Mouse (Mus musculus): ENCODE results near the gene Slc2a12. TPM values are rescaled to one million over a fixed set of nuclear protein-coding genes. Genes with fewer than 3 reads are reported as not detected.

Slc2a12 gene
- polyA plus RNA-seq (2016; fragmentation: Nextera tagmentation; extraction: Ambion mirVana) = 0.44 and 1.2 TPM in 2 replicates

GRCm38 (mm10) chr10:22644853-22645491, at the start of gene Slc2a12:
Gene Slc2a12 (plus strand): TSS chr10:22645011.
- H3K4me1 ChIP-seq = peaks cover 5% of the 10 kb centered on the region; the same call in 1 of the 2 replicates
- WGBS = 4% methylated on average over 40 of the region's 40 CpGs
- DNase-seq (ENCODE audit: low spot score) = peak; percentile 80
- peak within 1 kb of the TSS; percentile 58 for H3K4me3 ChIP-seq
- no peaks in the 10 kb centered on the region for H3K27me3 ChIP-seq (ENCODE audit: low read depth, poor library complexity, severe bottlenecking)
- H3K36me3 ChIP-seq = no peaks in the 10 kb centered on the region
- H3K27ac ChIP-seq = peak within 1 kb of the TSS; percentile 81
- no peaks in the 10 kb centered on the region for H3K9me3 ChIP-seq (replicated peaks)

- Histone ChIP-seq H3K27me3 (ENCODE audit: low read depth, poor library complexity, severe bottlenecking) (no peaks in the 10 kb centered on the region), H3K4me1 (no peaks in the 10 kb centered on the region), H3K27ac (no peak overlapping the region), H3K4me3 (no peak overlapping the region), H3K36me3 (no peaks in the 10 kb centered on the region), H3K9me3 (replicated peaks) (no peaks in the 10 kb centered on the region)
- DNase-seq (ENCODE audit: low spot score) = no peak
- 97% methylated on average over 8 of the region's 8 CpGs for WGBS
Measured at GRCm38 (mm10) chr10:22598908-22599480, 45.8 kb upstream of the Slc2a12 start.

GRCm38 (mm10) chr10:22601046-22601445, 43.8 kb upstream of the Slc2a12 start:
- H3K4me1 ChIP-seq = no peaks in the 10 kb centered on the region
- WGBS = 90% methylated on average over 6 of the region's 6 CpGs
- no peak overlapping the region for H3K27ac ChIP-seq
- no peak overlapping the region for H3K4me3 ChIP-seq
- no peaks in the 10 kb centered on the region for H3K27me3 ChIP-seq (ENCODE audit: low read depth, poor library complexity, severe bottlenecking)
- no peaks in the 10 kb centered on the region for H3K9me3 ChIP-seq (replicated peaks)
- no peak for DNase-seq (ENCODE audit: low spot score)
- no peaks in the 10 kb centered on the region for H3K36me3 ChIP-seq

GRCm38 (mm10) chr10:22604801-22605200, 40.0 kb upstream of the Slc2a12 start:
- Histone ChIP-seq H3K4me3 (no peak overlapping the region), H3K36me3 (no peaks in the 10 kb centered on the region), H3K27ac (no peak overlapping the region), H3K27me3 (ENCODE audit: low read depth, poor library complexity, severe bottlenecking) (no peaks in the 10 kb centered on the region), H3K4me1 (peaks cover 16% of the 10 kb centered on the region), H3K9me3 (replicated peaks) (no peaks in the 10 kb centered on the region)
- WGBS = 80% methylated on average over 2 of the region's 2 CpGs
- DNase-seq (ENCODE audit: low spot score) = no peak

GRCm38 (mm10) chr10:22608273-22608672, 36.5 kb upstream of the Slc2a12 start:
- Histone ChIP-seq H3K27me3 (ENCODE audit: low read depth, poor library complexity, severe bottlenecking) (no peaks in the 10 kb centered on the region), H3K27ac (0 out of 2 replicates have a peak overlapping the region, but pooled peaks have one; percentile 79), H3K9me3 (replicated peaks) (no peaks in the 10 kb centered on the region), H3K4me3 (no peak overlapping the region), H3K36me3 (no peaks in the 10 kb centered on the region), H3K4me1 (peaks cover 16% of the 10 kb centered on the region)
- DNase-seq (ENCODE audit: low spot score) = no peak
- 78% methylated on average over 5 of the region's 5 CpGs for WGBS

- peak; percentile 41 for DNase-seq (ENCODE audit: low spot score)
- H3K4me3 ChIP-seq = peak overlapping the region; percentile 17; the same call in 1 of the 2 replicates
Measured at GRCm38 (mm10) chr10:22608799-22609357, 35.9 kb upstream of the Slc2a12 start.

GRCm38 (mm10) chr10:22613301-22613700, 31.5 kb upstream of the Slc2a12 start:
- Histone ChIP-seq H3K36me3 (no peaks in the 10 kb centered on the region), H3K9me3 (replicated peaks) (no peaks in the 10 kb centered on the region), H3K4me1 (peaks cover 9% of the 10 kb centered on the region), H3K27ac (no peak overlapping the region), H3K27me3 (ENCODE audit: low read depth, poor library complexity, severe bottlenecking) (no peaks in the 10 kb centered on the region), H3K4me3 (no peak overlapping the region)
- no peak for DNase-seq (ENCODE audit: low spot score)
- WGBS = 87% methylated on average over 5 of the region's 5 CpGs

More at GRCm38 (mm10) chr10:22608799-22609357, 35.9 kb upstream of the Slc2a12 start:
- H3K27me3 ChIP-seq (ENCODE audit: low read depth, poor library complexity, severe bottlenecking) = no peaks in the 10 kb centered on the region
- H3K9me3 ChIP-seq (replicated peaks) = no peaks in the 10 kb centered on the region
- no peaks in the 10 kb centered on the region for H3K36me3 ChIP-seq
- H3K27ac ChIP-seq = peak overlapping the region; percentile 79
- 8% methylated on average over 11 of the region's 11 CpGs for WGBS
- H3K4me1 ChIP-seq = peaks cover 16% of the 10 kb centered on the region

- Histone ChIP-seq H3K27ac (no peak overlapping the region), H3K4me3 (no peak overlapping the region), H3K27me3 (ENCODE audit: low read depth, poor library complexity, severe bottlenecking) (no peaks in the 10 kb centered on the region), H3K4me1 (no peaks in the 10 kb centered on the region), H3K36me3 (no peaks in the 10 kb centered on the region), H3K9me3 (replicated peaks) (no peaks in the 10 kb centered on the region)
- DNase-seq (ENCODE audit: low spot score) = no peak
- WGBS = 91% methylated on average over 8 of the region's 8 CpGs
Measured at GRCm38 (mm10) chr10:22614554-22614953, 30.3 kb upstream of the Slc2a12 start.

GRCm38 (mm10) chr10:22615309-22615708, 29.5 kb upstream of the Slc2a12 start:
- H3K36me3 ChIP-seq = no peaks in the 10 kb centered on the region
- H3K27me3 ChIP-seq (ENCODE audit: low read depth, poor library complexity, severe bottlenecking) = no peaks in the 10 kb centered on the region
- H3K27ac ChIP-seq = no peak overlapping the region; the same call in 1 of the 2 replicates
- H3K4me1 ChIP-seq = no peaks in the 10 kb centered on the region
- H3K4me3 ChIP-seq = no peak overlapping the region
- no peaks in the 10 kb centered on the region for H3K9me3 ChIP-seq (replicated peaks)
- 64% methylated on average over 10 of the region's 10 CpGs for WGBS
- DNase-seq (ENCODE audit: low spot score) = no peak

- no peak overlapping the region for H3K4me3 ChIP-seq
- 69% methylated on average over 2 of the region's 2 CpGs for WGBS
- H3K27me3 ChIP-seq (ENCODE audit: low read depth, poor library complexity, severe bottlenecking) = no peaks in the 10 kb centered on the region
- no peaks in the 10 kb centered on the region for H3K36me3 ChIP-seq
- no peaks in the 10 kb centered on the region for H3K9me3 ChIP-seq (replicated peaks)
- no peak for DNase-seq (ENCODE audit: low spot score)
- no peaks in the 10 kb centered on the region for H3K4me1 ChIP-seq
- no peak overlapping the region for H3K27ac ChIP-seq
Measured at GRCm38 (mm10) chr10:22618842-22619241, 26.0 kb upstream of the Slc2a12 start.

GRCm38 (mm10) chr10:22628832-22629231, 16.0 kb upstream of the Slc2a12 start:
- WGBS = 70% methylated on average over 1 of the region's 1 CpGs
- Histone ChIP-seq H3K27me3 (ENCODE audit: low read depth, poor library complexity, severe bottlenecking) (no peaks in the 10 kb centered on the region), H3K27ac (no peak overlapping the region), H3K4me1 (peaks cover 6% of the 10 kb centered on the region; the same call in 1 of the 2 replicates), H3K9me3 (replicated peaks) (no peaks in the 10 kb centered on the region), H3K36me3 (no peaks in the 10 kb centered on the region), H3K4me3 (no peak overlapping the region)
- no peak for DNase-seq (ENCODE audit: low spot score)

- H3K4me3 ChIP-seq = no peak overlapping the region
- H3K27me3 ChIP-seq (ENCODE audit: low read depth, poor library complexity, severe bottlenecking) = no peaks in the 10 kb centered on the region
- H3K27ac ChIP-seq = no peak overlapping the region
- DNase-seq (ENCODE audit: low spot score) = no peak
- H3K4me1 ChIP-seq = peaks cover 6% of the 10 kb centered on the region; the same call in 1 of the 2 replicates
- WGBS = 72% methylated on average over 4 of the region's 4 CpGs
- H3K36me3 ChIP-seq = no peaks in the 10 kb centered on the region
- H3K9me3 ChIP-seq (replicated peaks) = no peaks in the 10 kb centered on the region
Measured at GRCm38 (mm10) chr10:22631103-22631502, 13.7 kb upstream of the Slc2a12 start.

- Histone ChIP-seq H3K27ac (no peak overlapping the region), H3K4me1 (peaks cover 6% of the 10 kb centered on the region; the same call in 1 of the 2 replicates), H3K4me3 (no peak overlapping the region), H3K9me3 (replicated peaks) (no peaks in the 10 kb centered on the region), H3K36me3 (no peaks in the 10 kb centered on the region), H3K27me3 (ENCODE audit: low read depth, poor library complexity, severe bottlenecking) (no peaks in the 10 kb centered on the region)
- no peak for DNase-seq (ENCODE audit: low spot score)
- 90% methylated on average over 7 of the region's 7 CpGs for WGBS
Measured at GRCm38 (mm10) chr10:22631528-22631927, 13.3 kb upstream of the Slc2a12 start.
